Mouse (Mus musculus) testis, postnatal 10 days (tissue): ENCODE results near the gene Pigv.

Experiments
- DNase-seq: peaks from one replicate; pipeline ENCODE4 v3.0.0; 2021; ENCODE audit warnings: low spot score

The Pigv gene

DNA sequence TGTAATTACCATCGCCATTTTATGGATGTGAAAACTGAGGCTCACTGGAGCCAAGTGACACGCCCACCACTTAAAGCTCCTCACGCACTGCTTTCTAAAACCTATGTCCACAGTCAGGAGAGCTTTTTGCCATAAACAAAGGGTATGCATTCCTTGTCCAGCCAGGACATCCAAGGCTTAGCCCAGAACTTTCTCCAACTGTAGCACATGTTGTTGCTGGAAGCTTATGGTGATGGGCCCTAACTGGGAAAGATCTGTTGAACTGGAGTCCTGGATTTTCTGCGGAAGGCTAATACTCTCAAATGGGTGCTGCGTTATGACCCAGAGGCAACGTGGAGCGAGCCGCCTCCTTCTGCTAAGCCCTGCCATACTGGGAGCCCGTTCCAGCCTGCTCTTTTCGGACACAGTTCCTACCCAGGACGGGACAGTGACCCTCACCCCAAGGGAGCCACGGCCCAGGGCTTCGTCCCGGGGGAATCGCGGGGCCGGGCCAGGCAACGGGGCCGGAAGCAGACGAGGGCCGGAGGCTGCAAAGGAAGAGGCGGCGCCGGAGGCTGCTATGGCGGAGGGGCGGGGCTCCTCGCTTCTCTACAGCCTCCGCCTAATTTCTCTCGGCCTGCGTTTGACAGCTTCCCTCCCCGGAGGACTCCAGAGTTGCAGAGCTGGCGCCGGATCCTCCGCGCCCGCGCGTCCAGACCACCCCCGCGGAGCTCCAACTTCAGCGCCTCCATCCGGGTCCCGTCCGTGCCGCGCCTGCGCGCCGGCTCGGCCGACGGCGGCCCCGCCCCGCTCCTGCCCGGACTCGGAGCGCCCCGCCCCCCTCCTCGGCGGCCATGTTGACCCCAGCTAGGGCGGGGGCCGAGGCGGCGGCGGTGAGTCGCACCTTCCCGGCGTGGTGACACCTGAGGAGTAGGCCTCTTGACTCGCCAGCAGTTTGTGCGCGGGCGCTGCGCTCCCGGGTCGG, at the start of gene Pigv:
Pigv (minus strand) TSS at position 767 of the 964 bp plus-strand sequence.
- peak; percentile 99 for DNase-seq

DNA sequence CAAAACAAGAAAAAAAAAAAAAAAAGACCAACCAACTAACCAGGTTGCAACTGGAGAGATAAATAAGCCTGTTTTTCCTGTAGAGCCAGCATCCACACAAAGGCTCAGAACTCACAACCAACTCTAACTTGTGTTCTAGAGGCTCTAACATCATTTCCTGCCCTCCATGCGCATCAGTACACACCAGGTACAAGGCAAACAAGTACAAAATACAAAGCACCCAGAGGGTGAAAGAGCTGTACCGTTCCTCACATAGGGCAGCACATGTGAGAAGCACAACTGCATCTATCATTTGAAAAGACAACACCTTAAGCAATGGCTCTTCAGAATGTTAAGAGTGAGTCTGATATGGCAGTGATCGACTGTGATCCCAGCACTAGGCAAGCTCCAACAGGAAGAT, 47.3 kb upstream of the Pigv start:
- DNase-seq = no peak

DNA sequence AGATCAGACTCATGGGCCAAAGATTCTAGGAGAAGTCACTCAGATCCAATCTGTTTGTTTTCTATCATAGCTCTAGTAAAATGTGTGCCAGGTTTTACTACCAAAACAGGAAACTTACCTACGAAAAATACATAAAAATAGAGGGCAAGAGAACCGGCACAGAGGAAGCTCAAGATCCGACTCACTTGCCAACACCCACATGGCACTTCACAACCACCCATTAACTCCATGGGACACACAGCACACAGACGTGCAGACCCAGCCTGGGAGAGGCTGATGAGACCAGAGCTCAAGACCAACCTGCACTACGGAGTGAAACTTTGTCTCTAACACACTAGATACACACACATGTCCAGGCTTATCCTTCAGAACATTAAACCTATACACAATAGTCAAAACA, 40.3 kb upstream of the Pigv start:
- no peak for DNase-seq

DNA sequence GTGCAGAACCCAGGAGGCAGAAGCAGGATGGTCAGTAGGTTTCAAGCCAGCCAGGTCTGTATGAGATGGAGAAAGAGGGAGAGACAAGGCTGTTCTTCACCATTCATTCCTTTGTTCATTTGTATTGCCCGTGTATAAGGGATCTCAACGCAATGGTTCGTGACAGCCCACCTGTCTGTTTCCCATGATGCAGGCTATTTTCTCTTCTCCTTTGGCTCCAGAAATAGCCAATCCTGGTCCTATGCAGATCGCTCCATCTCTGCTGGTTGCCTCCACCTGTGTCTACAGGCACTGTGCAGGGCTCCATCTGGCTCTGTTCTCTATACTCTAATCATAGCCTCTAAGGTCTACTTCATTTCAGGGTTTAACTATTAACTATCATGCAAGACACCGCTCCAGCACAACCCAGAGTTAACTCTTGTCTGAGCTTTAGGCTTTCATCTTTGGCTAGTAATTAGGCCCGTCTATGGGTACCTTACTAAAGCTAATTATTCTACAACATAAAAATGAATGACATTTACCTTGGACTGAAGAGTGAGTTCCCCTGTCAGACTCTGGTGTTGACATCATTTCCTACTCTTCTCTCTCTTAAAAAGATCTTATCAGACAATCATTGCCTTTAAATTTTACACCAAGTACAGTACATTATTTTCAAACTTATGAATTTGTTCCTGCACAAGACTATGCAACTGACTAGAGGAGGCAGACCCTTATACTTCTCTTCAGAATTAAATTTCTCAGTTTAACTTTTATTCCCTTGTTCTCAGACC, 39.0 kb upstream of the Pigv start:
- DNase-seq = no peak

DNA sequence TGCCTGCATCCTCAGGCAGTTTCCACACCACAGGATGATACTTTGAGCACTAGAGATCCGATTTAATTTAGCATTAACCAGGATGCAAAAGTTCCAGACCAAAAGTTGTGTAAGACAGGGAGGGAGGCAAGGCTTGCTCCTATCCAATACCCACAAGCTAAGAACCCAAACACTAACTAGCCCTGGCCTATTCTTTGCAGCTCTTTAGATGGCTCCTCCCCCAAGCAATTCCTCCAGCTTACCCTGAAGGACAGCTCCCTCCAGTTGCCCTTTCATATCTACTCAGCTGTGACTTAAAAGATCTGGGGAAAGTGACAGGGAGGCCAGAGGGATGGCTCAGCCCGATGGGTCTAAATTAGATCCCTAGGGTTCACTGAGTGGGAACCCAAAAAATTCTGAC, 36.9 kb upstream of the Pigv start:
- DNase-seq = no peak

DNA sequence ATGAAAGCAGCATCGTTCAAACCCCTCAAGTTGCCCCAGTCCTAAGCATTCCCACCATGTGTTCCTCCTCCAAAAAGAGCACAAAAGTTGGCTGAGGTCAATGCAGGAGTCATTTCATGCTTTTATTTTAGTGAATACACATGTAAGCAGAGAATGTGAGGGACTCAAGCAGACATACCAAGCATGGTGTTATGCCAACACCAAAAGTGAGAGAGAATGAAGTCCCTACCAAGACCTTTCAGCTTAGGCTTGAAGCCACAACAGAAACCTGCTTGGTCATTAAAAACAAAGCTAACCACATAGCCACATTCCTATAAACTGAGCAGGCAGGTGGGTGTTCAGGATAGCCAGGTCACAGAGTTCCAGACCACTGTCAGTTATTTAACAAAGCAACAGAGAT, 35.0 kb upstream of the Pigv start:
- DNase-seq = no peak

DNA sequence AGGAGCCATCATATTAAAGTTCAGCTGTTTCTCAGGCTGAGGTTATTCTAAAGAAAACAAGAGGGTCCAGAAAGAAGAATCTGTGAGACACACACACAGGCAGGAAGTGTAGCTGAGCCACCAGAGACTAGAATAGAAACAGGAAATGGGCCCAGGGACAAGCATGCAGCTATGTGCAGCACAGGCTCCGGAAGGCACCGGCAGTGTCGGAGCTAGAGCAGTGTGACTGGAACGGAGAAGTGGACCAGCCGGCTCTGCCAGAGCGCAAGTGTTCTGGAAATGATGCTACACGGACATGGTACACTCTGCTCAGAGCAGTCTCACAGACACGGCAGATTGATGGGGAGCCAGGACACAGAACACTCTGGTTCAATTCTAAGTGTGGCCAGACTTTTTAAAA, 34.5 kb upstream of the Pigv start:
- DNase-seq = no peak

DNA sequence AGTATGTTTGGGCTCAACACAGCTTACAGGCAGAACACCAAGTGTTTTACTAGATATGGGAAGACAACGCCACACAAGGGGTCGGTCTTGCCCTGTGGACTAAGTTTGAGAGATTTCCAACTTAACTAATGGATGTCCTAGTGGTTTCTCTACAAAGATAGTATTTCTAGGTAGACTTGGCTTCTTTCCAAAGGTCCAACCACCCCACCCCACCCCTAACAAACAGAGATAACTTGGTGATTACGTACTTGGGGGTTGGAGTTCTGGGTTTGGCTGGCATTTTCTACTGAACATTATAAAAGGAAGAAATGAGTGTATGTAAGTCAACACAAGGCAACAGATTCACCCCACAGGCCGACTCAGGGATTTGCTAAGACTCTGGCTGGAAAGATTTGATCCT, 32.6 kb upstream of the Pigv start:
- no peak for DNase-seq

DNA sequence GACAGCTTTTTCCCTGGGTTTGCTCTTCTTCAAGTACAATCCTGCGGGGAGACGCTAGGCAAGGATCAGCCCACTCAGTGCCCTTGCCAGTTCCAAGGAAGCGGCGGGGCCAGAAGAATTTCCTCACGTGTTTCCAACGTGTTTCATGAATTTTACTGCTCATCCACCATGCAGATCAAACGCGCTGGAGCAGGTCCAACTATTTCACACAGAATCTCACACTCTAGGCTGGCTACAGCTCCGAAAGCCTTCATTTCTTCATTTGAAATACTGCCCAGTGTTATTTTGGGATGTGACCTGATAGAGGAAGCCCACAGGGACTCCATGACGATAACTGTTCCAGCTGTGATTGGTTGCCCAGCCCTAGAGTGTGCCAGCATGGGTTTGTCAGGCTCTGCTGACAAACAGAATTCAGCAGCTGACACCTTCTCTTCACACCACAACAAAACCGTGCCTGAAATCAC, 28.5 kb upstream of the Pigv start:
- DNase-seq = peak; percentile 80

DNA sequence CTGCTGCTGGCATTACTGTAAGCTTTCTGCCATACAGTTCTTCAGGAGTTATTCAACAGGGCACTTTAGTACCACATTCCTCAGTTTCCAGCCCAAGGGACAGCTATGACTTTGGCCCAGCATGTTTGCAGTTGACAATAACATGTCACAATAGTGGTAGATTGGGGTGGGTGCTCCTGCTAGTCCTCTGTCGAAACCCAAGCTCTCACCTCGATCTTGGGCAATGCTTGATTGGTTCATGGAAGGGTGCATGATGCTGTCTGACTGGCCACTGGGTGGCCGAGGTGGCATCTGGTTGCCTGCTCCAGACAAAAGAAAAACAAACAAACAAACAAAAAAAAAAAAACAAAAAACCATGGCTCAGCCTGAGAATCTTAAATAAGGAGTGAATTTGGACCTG, 22.9 kb upstream of the Pigv start:
- no peak for DNase-seq

DNA sequence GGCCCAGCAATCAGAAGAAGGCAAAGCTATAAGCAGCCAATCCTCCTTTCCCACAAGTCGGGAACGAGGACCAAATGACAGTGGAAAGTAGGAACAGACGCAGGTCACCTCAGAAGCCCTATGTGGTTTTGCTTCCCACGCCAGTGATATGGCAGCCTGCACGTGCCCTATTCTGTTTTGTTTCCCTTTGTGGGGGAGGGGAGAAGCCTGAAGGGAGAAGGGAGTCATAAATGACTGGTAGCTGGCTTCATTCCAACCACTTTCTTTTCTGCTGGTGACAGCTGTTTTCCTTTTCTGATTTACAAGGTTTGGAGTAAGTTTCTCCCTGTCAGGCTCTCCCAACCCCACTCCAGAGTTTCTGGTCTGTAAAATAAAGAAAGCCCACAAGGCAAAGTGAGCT, 17.8 kb upstream of the Pigv start:
- no peak for DNase-seq

DNA sequence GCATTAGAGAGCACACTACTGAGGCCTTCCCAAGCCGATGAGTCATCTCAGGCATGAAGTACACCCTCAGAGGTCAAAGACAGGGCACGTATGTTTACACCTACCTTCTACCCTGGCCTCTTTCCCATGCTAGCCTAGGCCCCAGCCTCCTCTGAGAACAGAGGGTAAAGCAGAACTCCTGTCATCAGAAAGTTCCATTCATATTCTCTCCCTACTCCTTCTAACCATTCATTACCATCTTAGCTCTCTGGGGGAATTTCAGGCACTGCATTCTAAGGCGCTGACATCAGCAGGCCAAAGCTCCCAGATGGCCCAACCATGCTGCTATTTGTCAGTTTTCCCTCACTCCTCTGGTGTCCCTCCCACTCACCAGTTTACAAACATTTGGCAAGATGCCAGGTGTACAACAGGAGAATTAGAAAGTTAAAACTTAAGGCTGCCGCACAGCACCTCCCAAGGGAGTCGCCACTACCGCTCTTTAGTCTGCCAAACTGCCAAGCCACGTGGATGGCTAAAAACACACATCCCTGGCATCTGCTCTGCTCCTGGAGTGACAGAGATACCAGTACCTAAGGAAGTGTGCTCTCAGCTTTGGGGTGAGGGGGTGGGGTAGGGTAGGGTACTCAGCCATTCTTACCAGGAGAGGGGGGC, 16.1 kb upstream of the Pigv start:
- DNase-seq = no peak

DNA sequence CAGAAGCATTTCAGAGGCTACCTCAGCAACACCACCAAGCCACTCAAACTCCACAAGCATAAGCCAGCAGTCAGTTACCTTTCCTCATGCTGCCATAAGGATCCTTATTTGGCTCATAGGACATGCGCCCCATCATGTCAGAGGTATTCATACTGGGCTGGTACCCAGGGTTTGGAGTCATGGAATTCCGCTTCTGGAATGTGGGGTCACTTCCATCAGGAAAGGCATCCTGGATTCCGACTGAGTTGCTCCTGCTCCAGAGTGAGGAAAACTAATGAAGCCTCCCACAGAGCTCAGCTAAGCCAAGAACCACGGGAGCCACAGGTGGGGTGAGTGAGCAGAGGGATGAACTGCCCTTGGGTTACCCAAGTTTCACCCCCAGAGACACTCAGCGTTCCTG, 14.7 kb upstream of the Pigv start:
- no peak for DNase-seq

DNA sequence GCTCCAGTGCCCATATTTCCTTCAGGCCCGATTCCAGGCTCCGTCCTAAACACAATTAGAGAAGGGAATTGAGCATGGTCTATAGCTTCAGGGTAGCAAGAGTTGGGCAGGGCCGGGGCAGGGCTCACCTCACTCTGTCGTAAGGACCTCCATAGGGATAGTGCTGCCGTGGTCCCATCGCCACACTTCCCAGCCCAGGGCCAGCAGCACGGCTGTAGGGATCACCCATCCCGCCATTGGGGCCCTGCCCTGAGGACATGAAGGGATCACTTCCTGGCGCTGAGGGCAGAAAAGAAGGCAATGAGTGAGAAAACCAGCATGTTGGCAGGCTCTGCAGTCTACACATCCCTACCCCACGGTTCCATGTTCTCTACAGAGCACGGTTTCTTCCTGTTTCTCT, 14.1 kb upstream of the Pigv start:
- DNase-seq = no peak

DNA sequence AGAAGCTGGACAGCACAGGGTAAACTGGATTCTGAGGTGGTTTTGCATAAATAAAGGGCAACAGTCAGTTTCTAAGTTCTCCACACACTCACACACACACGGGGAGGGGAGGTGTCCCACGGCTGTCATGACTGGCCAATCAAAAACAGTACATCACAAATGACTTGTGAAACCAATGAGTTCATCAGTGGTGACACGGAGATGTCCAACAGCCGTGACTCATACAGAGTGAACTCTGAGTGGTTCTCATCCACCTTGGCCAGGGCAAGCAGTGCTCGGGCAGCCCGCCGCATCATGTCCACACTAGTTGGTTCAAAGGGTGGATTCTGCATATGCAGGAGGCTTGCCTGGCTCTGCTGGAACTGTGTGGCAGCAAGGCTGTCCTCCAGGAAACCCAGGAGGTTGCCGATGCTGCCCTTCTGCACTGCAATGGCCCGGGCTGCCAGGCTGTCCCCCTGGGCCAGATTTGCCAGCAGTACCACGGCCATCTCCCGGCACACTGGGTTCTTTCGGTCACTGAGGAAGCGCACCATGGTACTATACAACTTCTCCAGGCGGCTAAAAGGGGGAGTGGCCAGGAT, 7.8 kb upstream of the Pigv start:
- DNase-seq = no peak

DNA sequence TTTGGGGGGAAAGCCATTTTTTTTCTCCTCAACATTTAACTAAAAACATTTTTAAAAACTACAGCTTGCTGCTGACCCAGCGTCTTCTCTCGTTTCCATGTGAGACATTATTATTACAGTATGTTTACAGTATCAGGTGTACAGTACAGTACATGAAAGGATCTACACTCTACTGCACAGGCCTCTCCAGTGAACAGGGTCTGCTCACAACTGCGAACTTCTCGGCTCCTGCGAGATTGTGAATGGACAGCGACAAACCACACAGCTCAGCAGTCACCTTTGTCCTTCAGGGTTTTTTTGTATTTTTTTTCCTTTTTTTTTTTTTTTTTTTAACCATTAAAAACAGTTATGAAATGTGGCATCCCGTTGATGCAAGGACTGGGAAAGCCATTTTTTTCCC, 7.2 kb upstream of the Pigv start:
- DNase-seq = no peak

DNA sequence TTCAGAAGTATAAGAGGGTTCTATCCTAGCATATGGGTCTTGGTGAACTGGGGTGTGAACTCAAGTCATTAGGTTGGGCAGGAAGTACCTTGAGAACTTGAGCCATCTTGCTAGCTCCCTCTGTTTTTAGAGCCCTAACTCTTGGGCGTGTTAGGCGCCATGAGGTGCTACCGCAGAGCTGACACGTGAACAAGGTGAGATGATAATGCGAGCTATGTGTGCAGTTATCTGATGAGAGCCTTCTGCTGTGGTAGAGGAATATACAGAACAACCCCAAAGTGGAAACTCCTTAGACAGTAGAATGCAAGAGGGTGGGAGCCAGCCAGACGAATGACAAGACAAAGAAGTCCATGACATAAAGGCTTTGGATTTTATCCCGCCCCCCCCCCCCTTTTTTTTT, 4.8 kb upstream of the Pigv start:
- no peak for DNase-seq

DNA sequence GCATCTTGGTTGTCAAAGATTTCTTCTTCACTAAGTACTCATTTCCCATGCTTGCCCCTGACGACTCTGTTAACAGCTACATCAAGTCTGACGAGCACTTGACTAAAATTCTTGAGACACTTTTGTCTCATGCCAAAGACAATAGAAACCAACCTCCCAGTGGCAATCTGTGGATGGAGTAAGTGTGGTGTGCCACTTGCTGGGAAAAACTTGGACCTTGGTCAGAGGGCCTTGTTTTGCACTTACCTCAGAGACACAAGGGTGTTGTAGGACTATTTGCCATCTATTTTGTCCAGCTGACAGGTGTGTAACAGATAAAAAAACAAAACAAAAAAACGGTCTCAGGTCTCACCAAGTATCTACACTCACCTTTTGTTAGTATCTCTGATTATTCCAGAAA, 3.7 kb upstream of the Pigv start:
- no peak for DNase-seq

DNA sequence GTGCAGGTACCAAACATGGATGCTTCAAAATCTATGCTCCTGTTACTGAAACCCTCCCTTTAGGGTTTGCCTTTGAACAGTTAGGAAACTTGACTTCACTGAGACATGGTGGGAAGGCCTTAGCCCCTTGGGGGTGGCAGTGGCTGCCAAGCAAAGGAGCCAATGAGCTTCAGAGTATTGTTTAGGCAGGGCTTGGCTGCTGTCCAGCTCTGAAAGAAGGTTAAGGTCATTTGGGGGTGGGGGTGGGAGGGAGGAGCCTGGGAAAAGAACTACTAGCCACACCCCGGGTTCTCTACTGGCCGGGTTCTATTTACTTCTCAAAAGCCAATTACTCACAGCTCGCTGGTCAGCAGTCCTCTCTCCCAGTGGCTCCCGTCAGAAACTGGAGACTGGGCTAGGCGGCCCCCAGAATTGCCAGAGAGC, 3.2 kb upstream of the Pigv start:
- DNase-seq = peak; percentile 73

DNA sequence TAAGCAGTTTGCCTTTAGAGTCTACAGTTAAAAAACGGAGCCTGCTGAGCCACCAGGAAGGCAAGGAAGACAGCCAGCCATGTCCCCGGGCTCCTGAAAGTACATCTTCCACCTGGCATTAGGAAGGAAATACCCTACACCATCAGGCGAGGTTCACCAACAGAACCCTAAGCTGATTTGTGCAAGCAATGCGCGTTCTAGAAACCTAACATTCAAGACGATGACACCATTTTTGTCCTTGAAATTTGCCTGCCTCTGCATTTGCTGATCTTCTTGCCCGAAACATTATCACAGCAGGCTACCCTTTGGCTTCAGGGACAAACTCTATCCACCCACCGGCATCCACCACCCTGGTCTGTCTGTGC, 1.9 kb upstream of the Pigv start:
- DNase-seq = no peak

DNA sequence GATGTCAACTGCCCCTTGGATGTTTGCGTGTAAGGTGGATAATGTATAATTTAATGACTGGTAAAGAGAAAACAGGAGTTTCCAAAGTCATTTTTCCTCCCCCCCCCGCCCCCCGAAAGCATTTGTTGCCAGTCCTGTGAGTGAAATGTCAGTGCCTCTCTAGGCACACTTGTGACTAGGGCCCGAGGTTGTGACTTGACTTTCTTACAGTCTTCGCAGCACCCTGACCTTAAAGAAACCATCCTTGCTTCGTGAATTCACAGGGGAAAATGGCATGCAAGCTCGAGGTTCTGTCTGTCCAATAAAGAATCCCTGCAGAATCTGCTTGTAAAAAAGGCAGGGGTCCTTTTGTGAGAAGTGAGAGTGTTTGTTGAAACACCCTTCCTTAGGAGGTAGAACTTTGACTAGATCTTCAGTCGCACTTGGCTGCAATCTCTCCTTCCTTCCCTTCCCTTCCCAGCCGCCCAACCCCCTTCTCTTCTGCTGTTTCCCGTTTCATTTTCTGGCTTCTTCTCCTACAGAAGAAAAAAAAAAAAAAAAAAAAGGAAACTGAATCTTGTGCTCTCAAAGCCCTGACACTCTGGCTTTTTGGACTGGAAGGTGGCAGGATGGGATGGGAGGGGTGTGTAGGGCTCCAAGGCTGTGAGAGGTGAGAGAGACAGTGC, 1.4 kb upstream of the Pigv start:
- DNase-seq = peak; percentile 73
